ENCODE assay signal across 28 mouse cellular contexts in the genomic region with DNA sequence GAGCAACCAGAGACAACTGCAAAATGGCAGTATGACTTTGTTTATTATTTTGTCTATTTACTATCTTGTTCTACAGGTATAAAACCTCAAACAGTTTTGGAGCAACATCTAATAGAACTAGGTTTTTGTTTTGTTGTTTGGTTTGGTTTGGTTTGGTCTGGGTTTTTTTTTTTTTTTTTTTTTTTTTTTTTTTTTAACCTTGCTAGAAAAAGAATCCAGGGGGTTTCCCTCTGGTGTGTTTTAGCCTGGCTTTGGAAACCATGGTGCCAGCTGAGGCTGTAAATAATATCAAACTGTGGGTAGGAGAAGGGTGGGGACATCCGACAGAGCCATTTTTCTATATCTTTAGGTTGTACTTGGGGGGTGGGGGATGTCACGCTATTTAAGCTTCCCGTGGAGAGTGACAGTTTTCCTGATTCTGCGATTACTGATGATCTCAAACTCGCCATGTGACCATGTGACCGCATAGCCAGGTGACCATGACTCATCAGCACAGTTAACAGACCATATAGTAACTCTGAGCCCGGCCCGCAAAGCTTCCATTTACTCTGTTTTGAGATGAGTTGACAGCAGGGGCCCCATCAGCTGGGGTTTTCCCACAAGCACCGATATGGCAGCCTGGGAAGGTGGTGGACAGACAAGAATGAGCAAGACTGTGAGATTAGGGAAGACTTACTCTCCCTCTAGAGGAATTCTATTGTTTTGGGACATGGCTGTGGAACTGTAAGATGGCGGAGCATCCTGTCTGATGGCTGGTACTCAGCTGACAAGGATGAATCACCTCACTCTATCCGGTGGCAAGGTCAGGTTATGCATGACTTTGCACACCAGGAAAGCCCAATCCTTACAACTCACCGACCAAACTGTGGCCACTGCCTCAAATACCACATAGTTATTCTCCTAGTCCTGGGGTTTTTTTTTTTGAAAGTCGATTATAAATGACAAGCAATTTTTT.
DNase-seq lines count a peak whose midpoint lies in the region; ATAC-seq lines count a peak whose summit lies in the region.
"Had no signal": no experiment of that assay in that cellular context is flagged by ENCODE, and none has a peak within 500 bp of the region (broad histone marks: within the 10 kb centered on the region; RNA-seq: fewer than 3 reads in every experiment).

No protein-coding gene starts in this region.

- DNase-seq in 416B (ENCODE audit: low read depth), result peak; percentile 35
- peak; percentile 28 for DNase-seq in CD4-positive, CD25-positive, alpha-beta regulatory T cell, adult 2 months (ENCODE audit: low read depth, low spot score)
- peak; percentile 2 for DNase-seq in Muller cell, postnatal 12 days (ENCODE audit: inconsistent ontology term)
- DNase-seq in splenic B cell, adult 2 months (ENCODE audit: low read depth, low spot score), result peak; percentile 33
- DNase-seq in cerebellum, postnatal 25 days, result no peak
- DNase-seq in urinary bladder, postnatal 36 days (ENCODE audit: low spot score in 2 of 2), result no peak
- DNase-seq: adrenal gland, adult 8-10 months; cerebellum, adult 2 months; cerebellum, postnatal 36 days; gastrocnemius, postnatal 14 days; heart, adult 11 months; heart, postnatal 36 days; kidney, adult 11 months; kidney, postnatal 25 days; liver; lung, adult 2 months; lung, postnatal 10 days; right cerebral cortex, postnatal 14 days; thymus, adult 18-20 months; thymus, postnatal 25 days had no signal

- no peaks in the 10 kb centered on the region for H3K27me3 ChIP-seq in splenic B cell, adult 2 months (ENCODE audit: control insufficient read depth, insufficient read depth, low read length, poor library complexity, severe bottlenecking)
- H3K27me3 ChIP-seq: heart, embryonic 15.5 days; hindbrain, embryonic 13.5 days; neural tube, embryonic 13.5 days had no signal

- no peaks in the 10 kb centered on the region for H3K36me3 ChIP-seq in splenic B cell, adult 2 months (ENCODE audit: control insufficient read depth, insufficient read depth, low read length, poor library complexity, severe bottlenecking)
- H3K36me3 ChIP-seq: heart, embryonic 10.5 days; heart, embryonic 15.5 days; hindbrain, embryonic 13.5 days; neural tube, embryonic 13.5 days had no signal

- no peak for ATAC-seq in megakaryocyte progenitor cell, adult 5-6 weeks (replicated peaks; ENCODE audit: poor library complexity)
- ATAC-seq: forebrain, embryonic 14.5 days; inflammation-experienced regulatory T-cells, adult 6 months; midbrain, embryonic 16.5 days had no signal

Comparison
In these comparisons a context has a peak if more than half of its experiments do, and no peak if none do; other contexts are left out.
1. DNase-seq: peak in 416B (single experiment), CD4-positive, CD25-positive, alpha-beta regulatory T cell, adult 2 months (single experiment), Muller cell, postnatal 12 days (single experiment) and splenic B cell, adult 2 months (single experiment); none in cerebellum, postnatal 25 days (0 of 2) and urinary bladder, postnatal 36 days (0 of 2).